Mouse (Mus musculus) intestine, postnatal 0 days (tissue): ENCODE data around the gene Dtx3l. TPM values are rescaled to one million over a fixed set of nuclear protein-coding genes. Genes with fewer than 3 reads are reported as not detected.

Source experiments
- ATAC-seq: fragments of 200-750 bp; cut with Nextera tagmentation; 2 replicates; pipeline ENCODE4 v1.8.0; 2017; ENCODE audit warnings: mild to moderate bottlenecking, moderate TSS enrichment, moderate library complexity
- H3K27ac ChIP-seq: fragments of 300-500 bp; sonication (generic); 2 replicates; pipeline ENCODE4 v1.5.1; 2014; ENCODE audit warnings: mild to moderate bottlenecking, low read depth, low read length, moderate library complexity
- H3K27me3 ChIP-seq: fragments of 300-500 bp; sonication (generic); replicated peaks from 2 replicates; pipeline ENCODE4 v1.6.1; 2014; ENCODE audit warnings: low read length, mixed read lengths; ENCODE audit not compliant: control insufficient read depth, insufficient read depth
- H3K36me3 ChIP-seq: fragments of 300-500 bp; sonication (generic); 2 replicates; pipeline ENCODE4 v1.6.1; 2014; ENCODE audit warnings: mild to moderate bottlenecking, moderate library complexity; ENCODE audit not compliant: control insufficient read depth, insufficient read depth
- H3K4me1 ChIP-seq: fragments of 300-500 bp; sonication (generic); replicated peaks from 2 replicates; pipeline ENCODE4 v1.6.1; 2014; ENCODE audit warnings: antibody characterized with exemption, low read length, mixed read lengths; ENCODE audit not compliant: control insufficient read depth, insufficient read depth
- H3K4me2 ChIP-seq: fragments of 300-500 bp; sonication (generic); replicated peaks from 2 replicates; pipeline ENCODE4 v1.6.1; 2014; ENCODE audit warnings: low read depth, mild to moderate bottlenecking, moderate library complexity
- H3K4me3 ChIP-seq: fragments of 300-500 bp; sonication (generic); 2 replicates; pipeline ENCODE4 v1.5.1; 2014; ENCODE audit warnings: low read depth, low read length
- H3K9ac ChIP-seq: fragments of 300-500 bp; sonication (generic); 2 replicates; pipeline ENCODE4 v1.6.1; 2014; ENCODE audit warnings: mild to moderate bottlenecking, low read depth, low read length
- H3K9me3 ChIP-seq: fragments of 300-500 bp; sonication (generic); 2 replicates; pipeline ENCODE4 v1.6.1; 2016; ENCODE audit warnings: mixed run types; ENCODE audit not compliant: control insufficient read depth
- CTCF ChIP-seq: sonication (generic); IDR thresholded peaks from 2 replicates; pipeline ENCODE4 v1.5.1; 2016; ENCODE audit warnings: low read depth, mild to moderate bottlenecking, control low read depth, antibody characterized with exemption, moderate library complexity
- WGBS: fragments of 180-500 bp; shearing (Covaris S2); extraction: QIAGEN DNeasy Blood & Tissue Kit; methylation state at CpG from one replicate; pipeline ENCODE4 v1.1.7; 2014; 5-methylcytosine and 5-hydroxymethylcytosine counted together
- polyA plus RNA-seq: library from polyadenylated mRNA; unstranded; fragments of >200 nt; fragmentation: Nextera tagmentation; extraction: Ambion mirVana; gene quantifications from 2 replicates; pipeline ENCODE4 v1.2.1, GENCODE M21; 2015

Dtx3l gene
- 10.6 and 11.8 TPM in 2 replicates for polyA plus RNA-seq

- peak; percentile 80 for ATAC-seq
- Histone ChIP-seq H3K4me2 (peak within 1 kb of the TSS; percentile 81), H3K4me1 (no peaks in the 10 kb centered on the region), H3K9ac (peak within 1 kb of the TSS; percentile 90), H3K27ac (peak within 1 kb of the TSS; percentile 87), H3K4me3 (peak within 1 kb of the TSS; percentile 81), H3K27me3 (no peaks in the 10 kb centered on the region), H3K36me3 (peaks cover 40% of the 10 kb centered on the region), H3K9me3 (no peaks in the 10 kb centered on the region)
- TF ChIP-seq CTCF: no peak
- under 1% methylated on average over 52 of the region's 52 CpGs for WGBS
Measured at GRCm38 (mm10) chr16:35938211-35939151, at the start of gene Dtx3l, which contains the start of gene Parp9. Dtx3l (minus strand) TSS chr16:35939151. Parp9 (plus strand) TSS chr16:35938470.

GRCm38 (mm10) chr16:35987930-35988329, 49.0 kb upstream of the Dtx3l start:
- Histone ChIP-seq H3K4me2 (no peak overlapping the region), H3K9ac (no peak overlapping the region), H3K27me3 (no peaks in the 10 kb centered on the region), H3K4me1 (no peaks in the 10 kb centered on the region), H3K36me3 (no peaks in the 10 kb centered on the region), H3K4me3 (no peak overlapping the region), H3K27ac (no peak overlapping the region), H3K9me3 (no peaks in the 10 kb centered on the region)
- ATAC-seq: no peak
- 20% methylated on average over 1 of the region's 1 CpGs for WGBS
- TF ChIP-seq CTCF: no peak

GRCm38 (mm10) chr16:35984471-35984870, 45.5 kb upstream of the Dtx3l start:
- no peak for TF ChIP-seq CTCF
- ATAC-seq: no peak
- H3K4me2 ChIP-seq: peak overlapping the region; percentile 76
- no peaks in the 10 kb centered on the region for H3K27me3 ChIP-seq
- no peaks in the 10 kb centered on the region for H3K4me1 ChIP-seq
- no peak overlapping the region for H3K9ac ChIP-seq
- H3K36me3 ChIP-seq: no peaks in the 10 kb centered on the region
- H3K4me3 ChIP-seq: peak overlapping the region; percentile 69; the same call in 1 of the 2 replicates
- H3K9me3 ChIP-seq: no peaks in the 10 kb centered on the region
- 38% methylated on average over 3 of the region's 3 CpGs for WGBS
- no peak overlapping the region for H3K27ac ChIP-seq

GRCm38 (mm10) chr16:35983517-35984101, 44.7 kb upstream of the Dtx3l start:
- Histone ChIP-seq H3K27me3 (no peaks in the 10 kb centered on the region), H3K4me3 (peak overlapping the region; percentile 69), H3K4me2 (peak overlapping the region; percentile 76), H3K4me1 (no peaks in the 10 kb centered on the region), H3K36me3 (no peaks in the 10 kb centered on the region), H3K9me3 (no peaks in the 10 kb centered on the region), H3K9ac (peak overlapping the region; percentile 77), H3K27ac (peak overlapping the region; percentile 98)
- ATAC-seq: peak; percentile 55
- no peak for TF ChIP-seq CTCF
- under 1% methylated on average over 80 of the region's 86 CpGs for WGBS

GRCm38 (mm10) chr16:35982902-35983516, 44.1 kb upstream of the Dtx3l start:
- H3K4me3 ChIP-seq: peak overlapping the region; percentile 69
- no peaks in the 10 kb centered on the region for H3K36me3 ChIP-seq
- no peaks in the 10 kb centered on the region for H3K4me1 ChIP-seq
- peak overlapping the region; percentile 98 for H3K27ac ChIP-seq
- peak overlapping the region; percentile 76 for H3K4me2 ChIP-seq
- ATAC-seq: peak; percentile 86
- under 1% methylated on average over 54 of the region's 54 CpGs for WGBS
- H3K9ac ChIP-seq: peak overlapping the region; percentile 77
- no peaks in the 10 kb centered on the region for H3K9me3 ChIP-seq
- TF ChIP-seq CTCF: no peak; the same call in 1 of the 2 replicates
- H3K27me3 ChIP-seq: no peaks in the 10 kb centered on the region

- Histone ChIP-seq H3K4me3 (peak overlapping the region; percentile 69), H3K36me3 (no peaks in the 10 kb centered on the region), H3K4me1 (no peaks in the 10 kb centered on the region), H3K27me3 (no peaks in the 10 kb centered on the region), H3K27ac (no peak overlapping the region), H3K9me3 (no peaks in the 10 kb centered on the region), H3K4me2 (peak overlapping the region; percentile 76), H3K9ac (no peak overlapping the region)
- ATAC-seq: no peak
- 3% methylated on average over 15 of the region's 15 CpGs for WGBS
- TF ChIP-seq CTCF: no peak
Measured at GRCm38 (mm10) chr16:35982506-35982901, 43.6 kb upstream of the Dtx3l start.
